8 mouse cellular contexts compared by ENCODE assay signal in the genomic region with DNA sequence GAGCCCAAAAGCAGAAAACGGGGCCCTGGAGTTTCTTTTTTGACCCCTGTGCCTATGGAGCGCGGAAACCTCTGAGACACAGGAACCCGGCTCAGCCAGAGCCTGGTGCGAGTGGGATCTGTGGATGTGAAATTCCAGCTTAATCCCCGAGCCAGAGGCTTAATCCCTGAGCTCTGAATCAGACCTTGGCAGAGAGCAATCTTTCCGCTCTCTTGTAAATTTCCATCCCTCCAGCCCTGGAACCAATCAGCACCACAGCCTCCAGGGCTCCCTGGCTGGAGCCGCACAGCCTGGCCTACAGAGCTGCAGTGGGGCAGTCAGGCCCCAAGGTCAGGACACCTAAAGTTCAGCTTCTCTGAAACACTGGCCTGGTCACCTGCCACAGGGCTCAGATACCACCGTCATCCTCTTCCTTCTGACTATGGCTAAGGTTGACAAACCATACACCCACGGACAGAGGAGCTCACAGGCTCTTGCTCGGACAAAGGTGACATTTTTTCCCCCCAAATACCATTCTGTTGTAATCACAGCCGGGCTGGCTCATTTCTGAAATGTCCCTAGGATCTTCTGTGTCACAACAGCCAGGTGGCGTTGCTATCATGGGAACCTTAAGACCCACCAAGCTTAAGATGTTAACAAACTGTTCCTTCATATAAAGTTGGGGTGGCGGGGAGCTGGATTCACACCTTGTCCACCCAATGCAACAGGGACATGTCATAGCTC.
A peak's percentile ranks its signal among the peaks of the same experiment; 100 is the strongest.
DNase-seq lines count a peak whose midpoint lies in the region; ATAC-seq lines count a peak whose summit lies in the region.

No protein-coding gene starts in this region.

- no peak for ATAC-seq in activated CD4-positive, CD25-positive, alpha-beta regulatory T cell, adult 4 months

- peak; percentile 32 for DNase-seq in ovary, postnatal 36 days (ENCODE audit: low spot score)
- no peak for DNase-seq in ovary, postnatal 14 days (ENCODE audit: low spot score)
- DNase-seq in gastrocnemius, adult 18-20 months (ENCODE audit: low spot score) = peak; percentile 86
- DNase-seq in kidney, adult 9 months = peak; percentile 31
- DNase-seq in urinary bladder, postnatal 4 days (ENCODE audit: low spot score in 2 of 2) = peak; percentile 61 to 68
- no peak for DNase-seq in cerebellum, postnatal 14 days
- DNase-seq in T-cell, adult 2 months (ENCODE audit: low spot score) = no peak

Comparison
In these comparisons a context has a peak if more than half of its experiments do, and no peak if none do; other contexts are left out.
1. DNase-seq: peak in ovary, postnatal 36 days (single experiment), gastrocnemius, adult 18-20 months (single experiment), kidney, adult 9 months (single experiment) and urinary bladder, postnatal 4 days (2 of 2); none in ovary, postnatal 14 days (single experiment), cerebellum, postnatal 14 days (0 of 2) and T-cell, adult 2 months (single experiment).